Mouse (Mus musculus): ENCODE data around the gene Pwwp2b. TPM values are rescaled to one million over a fixed set of nuclear protein-coding genes. Genes with fewer than 3 reads are reported as not detected.

Gene Pwwp2b
- polyA plus RNA-seq, 1 experiment from 2014 or later, result 10.6 TPM

GRCm38 (mm10) chr7:139252986-139253385 lies 4.7 kb downstream of the Pwwp2b start:
- Histone ChIP-seq H3K36me3 (ENCODE audit: insufficient read depth, low read length) (peaks cover 8% of the 10 kb centered on the region), H3K4me1 (ENCODE audit: insufficient read depth, low read length) (peaks cover 49% of the 10 kb centered on the region), H3K27ac (ENCODE audit: low read length) (no peak overlapping the region), H3K9me3 (ENCODE audit: low read length) (no peaks in the 10 kb centered on the region), H3K4me2 (replicated peaks; ENCODE audit: low read depth, low read length) (no peak overlapping the region), H3K9ac (replicated peaks; ENCODE audit: low read length) (no peak overlapping the region), H3K4me3 (ENCODE audit: low read length) (no peak overlapping the region), H3K27me3 (ENCODE audit: insufficient read depth, low read length) (no peaks in the 10 kb centered on the region)
- no peak for ATAC-seq (ENCODE audit: low FRiP score, low TSS enrichment)
- 63% methylated on average over 9 of the region's 9 CpGs for WGBS

GRCm38 (mm10) chr7:139253462-139253861 lies 5.2 kb downstream of the Pwwp2b start:
- Histone ChIP-seq H3K9me3 (ENCODE audit: low read length) (no peaks in the 10 kb centered on the region), H3K36me3 (ENCODE audit: insufficient read depth, low read length) (peaks cover 8% of the 10 kb centered on the region), H3K4me1 (ENCODE audit: insufficient read depth, low read length) (peaks cover 49% of the 10 kb centered on the region), H3K9ac (replicated peaks; ENCODE audit: low read length) (no peak overlapping the region), H3K27ac (ENCODE audit: low read length) (no peak overlapping the region), H3K27me3 (ENCODE audit: insufficient read depth, low read length) (no peaks in the 10 kb centered on the region), H3K4me2 (replicated peaks; ENCODE audit: low read depth, low read length) (no peak overlapping the region), H3K4me3 (ENCODE audit: low read length) (no peak overlapping the region)
- 61% methylated on average over 3 of the region's 3 CpGs for WGBS
- no peak for ATAC-seq (ENCODE audit: low FRiP score, low TSS enrichment)

GRCm38 (mm10) chr7:139254626-139255025 lies 6.3 kb downstream of the Pwwp2b start:
- no peak for ATAC-seq (ENCODE audit: low FRiP score, low TSS enrichment)
- no peak overlapping the region for H3K9ac ChIP-seq (replicated peaks; ENCODE audit: low read length)
- H3K27ac ChIP-seq (ENCODE audit: low read length), result no peak overlapping the region
- no peak overlapping the region for H3K4me3 ChIP-seq (ENCODE audit: low read length)
- peaks cover 40% of the 10 kb centered on the region for H3K4me1 ChIP-seq (ENCODE audit: insufficient read depth, low read length)
- 80% methylated on average over 5 of the region's 5 CpGs for WGBS
- H3K36me3 ChIP-seq (ENCODE audit: insufficient read depth, low read length), result peaks cover 8% of the 10 kb centered on the region
- no peak overlapping the region for H3K4me2 ChIP-seq (replicated peaks; ENCODE audit: low read depth, low read length)
- H3K9me3 ChIP-seq (ENCODE audit: low read length), result no peaks in the 10 kb centered on the region
- H3K27me3 ChIP-seq (ENCODE audit: insufficient read depth, low read length), result no peaks in the 10 kb centered on the region

DNA sequence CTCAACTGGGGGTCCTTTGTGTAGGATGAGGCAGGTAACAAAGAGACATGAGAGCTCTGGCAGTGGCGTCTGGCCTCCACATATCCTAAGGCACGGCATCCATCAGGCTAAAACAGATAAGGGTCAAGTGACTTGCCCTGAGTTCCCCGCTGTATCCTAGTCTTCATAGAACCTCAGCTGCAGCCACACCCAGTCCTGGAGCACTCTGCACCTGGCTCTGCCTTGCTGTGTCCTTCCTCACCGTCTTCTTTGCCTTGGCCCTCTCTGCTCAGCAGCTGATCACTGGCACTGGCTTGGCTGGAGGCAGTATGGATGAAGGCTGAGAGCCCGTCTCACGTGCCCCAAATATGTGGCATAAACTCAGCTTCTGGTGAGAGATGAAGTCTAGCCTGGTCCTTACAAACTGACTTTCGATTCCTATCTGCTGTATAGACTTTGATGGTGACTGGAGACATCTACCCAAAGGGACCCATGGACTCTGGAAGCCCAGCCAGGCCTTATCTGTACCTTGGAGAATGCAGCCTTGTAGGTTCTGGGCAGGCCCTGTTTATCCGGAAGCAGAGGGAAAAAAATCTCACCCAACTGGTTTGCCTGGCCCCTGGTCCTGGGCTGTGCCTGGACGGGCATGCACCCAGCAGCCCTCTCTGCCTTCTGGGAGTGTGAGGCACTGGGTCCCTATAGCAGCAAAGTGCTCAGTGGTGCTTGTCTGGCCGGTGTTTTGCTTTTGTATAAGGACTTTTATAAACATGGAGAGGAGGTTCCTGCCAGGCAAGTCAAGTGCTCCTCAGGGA lies 9.7 kb downstream of the Pwwp2b start:
- H3K27me3 ChIP-seq (ENCODE audit: insufficient read depth, low read length), result no peaks in the 10 kb centered on the region
- no peak overlapping the region for H3K9ac ChIP-seq (replicated peaks; ENCODE audit: low read length)
- WGBS, result 72% methylated on average over 10 of the region's 10 CpGs
- no peak overlapping the region for H3K4me3 ChIP-seq (ENCODE audit: low read length)
- peak overlapping the region; percentile 87 for H3K27ac ChIP-seq (ENCODE audit: low read length)
- H3K4me1 ChIP-seq (ENCODE audit: insufficient read depth, low read length), result peaks cover 12% of the 10 kb centered on the region
- no peaks in the 10 kb centered on the region for H3K9me3 ChIP-seq (ENCODE audit: low read length)
- peaks cover 14% of the 10 kb centered on the region for H3K36me3 ChIP-seq (ENCODE audit: insufficient read depth, low read length)
- peak; percentile 89 for ATAC-seq (ENCODE audit: low FRiP score, low TSS enrichment)
- no peak overlapping the region for H3K4me2 ChIP-seq (replicated peaks; ENCODE audit: low read depth, low read length)

DNA sequence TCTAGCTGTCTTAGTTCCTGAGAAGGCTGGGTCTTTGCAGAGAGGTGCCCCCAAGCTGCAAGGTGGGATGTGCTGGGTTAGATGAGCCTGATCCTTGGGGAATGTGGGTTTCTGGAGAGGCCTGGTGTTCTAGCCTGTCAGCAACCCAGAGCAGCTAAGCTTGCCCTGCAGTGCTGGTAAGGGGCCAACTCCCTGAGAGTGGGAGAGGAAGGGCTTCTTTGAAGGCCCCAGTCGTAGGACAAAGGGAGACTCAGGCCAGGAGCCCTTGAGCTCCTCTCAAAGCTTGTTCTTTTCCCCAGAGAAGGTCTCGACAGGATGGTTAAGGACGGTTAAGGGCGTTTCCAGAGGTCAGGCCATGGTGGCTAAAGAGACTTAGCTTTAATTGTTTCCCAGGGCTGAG lies 16.1 kb downstream of the Pwwp2b start:
- H3K9me3 ChIP-seq (ENCODE audit: low read length), result no peaks in the 10 kb centered on the region
- H3K27ac ChIP-seq (ENCODE audit: low read length), result no peak overlapping the region
- H3K27me3 ChIP-seq (ENCODE audit: insufficient read depth, low read length), result no peaks in the 10 kb centered on the region
- no peak overlapping the region for H3K4me3 ChIP-seq (ENCODE audit: low read length)
- no peak overlapping the region for H3K4me2 ChIP-seq (replicated peaks; ENCODE audit: low read depth, low read length)
- peaks cover 17% of the 10 kb centered on the region for H3K4me1 ChIP-seq (ENCODE audit: insufficient read depth, low read length)
- H3K36me3 ChIP-seq (ENCODE audit: insufficient read depth, low read length), result peaks cover 7% of the 10 kb centered on the region; the same call in 1 of the 2 replicates
- ATAC-seq (ENCODE audit: low FRiP score, low TSS enrichment), result no peak
- WGBS, result 42% methylated on average over 4 of the region's 4 CpGs
- H3K9ac ChIP-seq (replicated peaks; ENCODE audit: low read length), result no peak overlapping the region

DNA sequence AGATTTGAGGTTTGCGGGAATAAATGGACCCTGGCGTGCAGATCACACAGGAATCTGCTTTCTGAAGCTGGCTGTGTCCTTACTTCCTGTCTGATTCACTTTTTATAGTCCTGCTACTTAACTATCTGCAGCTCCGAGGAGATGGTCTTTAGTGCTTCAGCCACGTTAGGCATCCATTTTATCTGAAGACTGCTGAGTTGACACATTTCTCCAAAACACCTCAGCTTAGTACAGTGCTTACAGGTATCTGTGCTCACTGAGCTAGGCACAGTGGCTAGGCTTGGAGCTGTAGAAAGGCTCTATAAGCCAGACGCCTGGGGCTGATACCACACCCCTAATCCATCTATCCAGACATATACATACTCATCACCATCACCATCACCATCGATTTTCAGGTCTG lies 17.4 kb downstream of the Pwwp2b start:
- no peak for ATAC-seq (ENCODE audit: low FRiP score, low TSS enrichment)
- Histone ChIP-seq H3K4me2 (replicated peaks; ENCODE audit: low read depth, low read length) (no peak overlapping the region), H3K36me3 (ENCODE audit: insufficient read depth, low read length) (peaks cover 6% of the 10 kb centered on the region; the same call in 1 of the 2 replicates), H3K27me3 (ENCODE audit: insufficient read depth, low read length) (no peaks in the 10 kb centered on the region), H3K9me3 (ENCODE audit: low read length) (no peaks in the 10 kb centered on the region), H3K4me1 (ENCODE audit: insufficient read depth, low read length) (peaks cover 17% of the 10 kb centered on the region), H3K9ac (replicated peaks; ENCODE audit: low read length) (no peak overlapping the region), H3K27ac (ENCODE audit: low read length) (no peak overlapping the region), H3K4me3 (ENCODE audit: low read length) (no peak overlapping the region)
- WGBS, result 70% methylated on average over 6 of the region's 6 CpGs

GRCm38 (mm10) chr7:139266431-139266830 lies 18.1 kb downstream of the Pwwp2b start:
- Histone ChIP-seq H3K4me3 (ENCODE audit: low read length) (no peak overlapping the region), H3K9ac (replicated peaks; ENCODE audit: low read length) (no peak overlapping the region), H3K9me3 (ENCODE audit: low read length) (no peaks in the 10 kb centered on the region), H3K4me2 (replicated peaks; ENCODE audit: low read depth, low read length) (no peak overlapping the region), H3K27ac (ENCODE audit: low read length) (no peak overlapping the region), H3K36me3 (ENCODE audit: insufficient read depth, low read length) (peaks cover 2% of the 10 kb centered on the region; the same call in 1 of the 2 replicates), H3K27me3 (ENCODE audit: insufficient read depth, low read length) (no peaks in the 10 kb centered on the region), H3K4me1 (ENCODE audit: insufficient read depth, low read length) (peaks cover 17% of the 10 kb centered on the region)
- WGBS, result 79% methylated on average over 6 of the region's 6 CpGs
- ATAC-seq (ENCODE audit: low FRiP score, low TSS enrichment), result no peak

GRCm38 (mm10) chr7:139266886-139267870 lies 18.9 kb downstream of the Pwwp2b start:
- Histone ChIP-seq H3K27ac (ENCODE audit: low read length) (no peak overlapping the region), H3K9ac (replicated peaks; ENCODE audit: low read length) (no peak overlapping the region)

GRCm38 (mm10) chr7:139270738-139271137 lies 22.5 kb downstream of the Pwwp2b start:
- ATAC-seq (ENCODE audit: low FRiP score, low TSS enrichment), result no peak
- no peak overlapping the region for H3K4me3 ChIP-seq (ENCODE audit: low read length)
- no peak overlapping the region for H3K27ac ChIP-seq (ENCODE audit: low read length)
- WGBS, result 53% methylated on average over 1 of the region's 1 CpGs
- H3K9ac ChIP-seq (replicated peaks; ENCODE audit: low read length), result no peak overlapping the region
- H3K9me3 ChIP-seq (ENCODE audit: low read length), result no peaks in the 10 kb centered on the region
- no peaks in the 10 kb centered on the region for H3K27me3 ChIP-seq (ENCODE audit: insufficient read depth, low read length)
- no peak overlapping the region for H3K4me2 ChIP-seq (replicated peaks; ENCODE audit: low read depth, low read length)
- no peaks in the 10 kb centered on the region for H3K36me3 ChIP-seq (ENCODE audit: insufficient read depth, low read length)
- peaks cover 22% of the 10 kb centered on the region for H3K4me1 ChIP-seq (ENCODE audit: insufficient read depth, low read length)

More at GRCm38 (mm10) chr7:139266886-139267870, 18.9 kb downstream of the Pwwp2b start:
- Histone ChIP-seq H3K9me3 (ENCODE audit: low read length) (no peaks in the 10 kb centered on the region), H3K4me3 (ENCODE audit: low read length) (no peak overlapping the region), H3K4me1 (ENCODE audit: insufficient read depth, low read length) (peaks cover 17% of the 10 kb centered on the region), H3K36me3 (ENCODE audit: insufficient read depth, low read length) (no peaks in the 10 kb centered on the region), H3K4me2 (replicated peaks; ENCODE audit: low read depth, low read length) (no peak overlapping the region), H3K27me3 (ENCODE audit: insufficient read depth, low read length) (no peaks in the 10 kb centered on the region)
- peak; percentile 13; the same call in 1 of the 2 replicates for ATAC-seq (ENCODE audit: low FRiP score, low TSS enrichment)
- WGBS, result 53% methylated on average over 8 of the region's 8 CpGs

Data from kidney, embryonic 16.5 days (tissue).